Mouse (Mus musculus): ENCODE measurements around the gene Gria1.

DNA sequence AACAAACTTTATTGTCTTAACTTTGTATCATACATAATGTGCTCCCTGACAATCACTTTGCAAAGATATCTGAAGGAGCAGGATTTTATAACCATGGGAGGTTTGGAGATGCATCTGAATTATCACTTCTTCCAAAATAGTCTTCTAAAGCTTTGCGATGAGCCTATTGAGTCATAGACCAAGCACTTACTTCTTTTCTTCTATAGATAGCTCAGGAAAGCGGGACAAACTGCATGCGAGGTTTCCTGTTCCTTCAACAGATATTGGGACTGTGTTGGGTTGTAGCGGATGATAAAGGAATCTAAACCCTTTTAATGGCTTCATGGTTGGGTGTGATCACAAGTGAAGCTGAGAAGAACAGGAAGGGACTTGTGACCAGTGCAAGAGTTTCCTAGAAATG is 263.5 kb downstream of the Gria1 start:
- no peak for TF ChIP-seq CTCF (IDR thresholded peaks at IDR 0.05)
- TF ChIP-seq EP300 (IDR thresholded peaks at IDR 0.05; ENCODE audit: insufficient read depth, low read depth, low read length): no peak
- no peak for TF ChIP-seq POLR2A (IDR thresholded peaks at IDR 0.05; ENCODE audit: insufficient read depth, low read depth, low read length)
